Mouse (Mus musculus) neural tube, embryonic 11.5 days (tissue): Measurements from ENCODE around the gene Hsp90b1. TPM values are rescaled to one million over a fixed set of nuclear protein-coding genes. Genes with fewer than 3 reads are reported as not detected.
"Not testable (repeated sequence)": the region's sequence is repeated elsewhere in the genome, so short reads cannot be mapped to it uniquely, and the experiment has no call there.

Experiments
- ATAC-seq: fragments of 200-750 bp; cut with Nextera tagmentation; 2 replicates; pipeline ENCODE4 v1.8.0; 2017; ENCODE audit warnings: moderate number of reproducible peaks, mild to moderate bottlenecking, moderate TSS enrichment, moderate library complexity; ENCODE audit not compliant: insufficient read depth, low FRiP score, low TSS enrichment
- DNase-seq: peaks from one replicate; pipeline ENCODE4 v3.0.0-alpha.2; 2015; ENCODE audit warnings: low spot score
- H3K27ac ChIP-seq: fragments of 300-500 bp; sonication (generic); 2 replicates; pipeline ENCODE4 v1.5.1; 2014; ENCODE audit warnings: low read depth, mild to moderate bottlenecking, low read length
- H3K27me3 ChIP-seq: fragments of 300-500 bp; sonication (generic); 2 replicates; pipeline ENCODE4 v1.6.1; 2014; ENCODE audit warnings: mild to moderate bottlenecking, low read length, mixed read lengths; ENCODE audit not compliant: control insufficient read depth, insufficient read depth
- H3K36me3 ChIP-seq: fragments of 300-500 bp; sonication (generic); 2 replicates; pipeline ENCODE4 v1.6.1; 2014; ENCODE audit warnings: mild to moderate bottlenecking, low read length, moderate library complexity, mixed read lengths; ENCODE audit not compliant: control insufficient read depth, insufficient read depth
- H3K4me1 ChIP-seq: fragments of 300-500 bp; sonication (generic); 2 replicates; pipeline ENCODE4 v1.6.1; 2014; ENCODE audit warnings: low read length, mixed read lengths; ENCODE audit not compliant: control insufficient read depth, insufficient read depth
- H3K4me2 ChIP-seq: fragments of 300-500 bp; sonication (generic); 2 replicates; pipeline ENCODE4 v1.6.1; 2014; ENCODE audit warnings: low read depth, mild to moderate bottlenecking, moderate library complexity
- H3K4me3 ChIP-seq: fragments of 300-500 bp; sonication (generic); 2 replicates; pipeline ENCODE4 v1.5.1; 2014; ENCODE audit warnings: low read depth, low read length
- H3K9ac ChIP-seq: fragments of 300-500 bp; sonication (generic); 2 replicates; pipeline ENCODE4 v1.6.1; 2014; ENCODE audit warnings: mild to moderate bottlenecking, low read length
- H3K9me3 ChIP-seq: fragments of 300-500 bp; sonication (generic); 2 replicates; pipeline ENCODE4 v1.6.1; 2016; ENCODE audit warnings: low read length; ENCODE audit not compliant: control insufficient read depth
- WGBS: fragments of 180-500 bp; shearing (Covaris S2); extraction: QIAGEN DNeasy Blood & Tissue Kit; methylation state at CpG from one replicate; pipeline ENCODE4 v1.1.7; 2014; 5-methylcytosine and 5-hydroxymethylcytosine counted together
- microRNA-seq: library from miRNA; unstranded; fragments of <30 nt; microRNA quantifications from one replicate; pipeline ENCODE4, GENCODE M21; 2016
- polyA plus RNA-seq: library from polyadenylated mRNA; unstranded; fragments of >200 nt; fragmentation: Nextera tagmentation; extraction: Ambion mirVana; gene quantifications from 2 replicates; pipeline ENCODE4 v1.2.1, GENCODE M21; 2014

Hsp90b1 gene
- polyA plus RNA-seq, 1 experiment from 2014 or later, result 513 TPM

GRCm38 (mm10) chr10:86686017-86686360 is 19.3 kb downstream of the Hsp90b1 start:
- H3K4me1 ChIP-seq, H3K9me3 ChIP-seq, H3K36me3 ChIP-seq, ATAC-seq, H3K27me3 ChIP-seq, H3K27ac ChIP-seq: not testable (repeated sequence)
- Histone ChIP-seq H3K4me2 (peak overlapping the region; percentile 63), H3K4me3 (peak overlapping the region; percentile 58), H3K9ac (peak overlapping the region; percentile 87)
- DNase-seq, result peak; percentile 9
- WGBS, result 27% methylated on average over 9 of the region's 9 CpGs

- not testable (repeated sequence) for H3K4me1 ChIP-seq, H3K36me3 ChIP-seq, H3K27me3 ChIP-seq, H3K9me3 ChIP-seq
- ATAC-seq (peak; percentile 92), DNase-seq (peak; percentile 89)
- Histone ChIP-seq H3K4me3 (peak overlapping the region; percentile 58), H3K9ac (peak overlapping the region; percentile 87), H3K4me2 (peak overlapping the region; percentile 63), H3K27ac (peak overlapping the region; percentile 60; the same call in 1 of the 2 replicates)
- under 1% methylated on average over 53 of the region's 53 CpGs for WGBS
Measured at GRCm38 (mm10) chr10:86685179-86686016, 19.9 kb downstream of the Hsp90b1 start.

GRCm38 (mm10) chr10:86684797-86685178 is 20.5 kb downstream of the Hsp90b1 start:
- H3K9me3 ChIP-seq, H3K27me3 ChIP-seq, H3K9ac ChIP-seq, H3K27ac ChIP-seq, DNase-seq, H3K4me1 ChIP-seq, H3K36me3 ChIP-seq: not testable (repeated sequence)
- WGBS, result 38% methylated on average over 2 of the region's 2 CpGs
- H3K4me2 ChIP-seq, result peak overlapping the region; percentile 63
- ATAC-seq, result peak; percentile 39
- H3K4me3 ChIP-seq, result peak overlapping the region; percentile 58; the same call in 1 of the 2 replicates

GRCm38 (mm10) chr10:86670550-86670949 is 34.8 kb downstream of the Hsp90b1 start:
- DNase-seq, H3K27ac ChIP-seq, H3K4me2 ChIP-seq, ATAC-seq, H3K9me3 ChIP-seq, H3K36me3 ChIP-seq, H3K4me1 ChIP-seq, H3K4me3 ChIP-seq, H3K9ac ChIP-seq, H3K27me3 ChIP-seq: not testable (repeated sequence)
- WGBS, result 86% methylated on average over 4 of the region's 4 CpGs

Small RNAs within 50 kb of the gene (microRNA-seq; reads per million reads assigned to microRNA genes)
- gene Gm25745, result not detected

Other genes starting within 250 kb of the Hsp90b1 start
- 4.4 and 4.5 TPM in 2 replicates for gene Syn3, start 206.6 kb downstream of the Hsp90b1 start, polyA plus RNA-seq
- 2.3 and 3.1 TPM in 2 replicates for gene Ttc41, start 302 bp upstream of the Hsp90b1 start, polyA plus RNA-seq
- gene Gm49358, start 58.5 kb upstream of the Hsp90b1 start, polyA plus RNA-seq, result not detected in 2 replicates
- gene Nt5dc3, start 73.5 kb upstream of the Hsp90b1 start, polyA plus RNA-seq, result 2.2 and 2.6 TPM in 2 replicates